8 mouse cellular contexts compared by ENCODE assay signal in genomic region chr2:105333976-105334713, GRCm38 (mm10).
DNase-seq lines count a peak whose midpoint lies in the region; ATAC-seq lines count a peak whose summit lies in the region.

No protein-coding gene starts in this region.

- peak; percentile 8 to 18 for DNase-seq in spleen, postnatal 10 days (ENCODE audit: low spot score in 2 of 2)
- no peak for DNase-seq in spleen, postnatal 4 days (ENCODE audit: low spot score in 2 of 2)
- peak; percentile 58 for DNase-seq in brain, embryonic 18.5 days (ENCODE audit: low read depth, low spot score)
- peak; percentile 92 for DNase-seq in forebrain, embryonic 14.5 days (ENCODE audit: low spot score)
- DNase-seq in left cerebral cortex, postnatal 10 days (ENCODE audit: extremely low spot score in 1 of 2, low spot score in 2 of 2) = peak; percentile 34 to 61
- DNase-seq in midbrain, embryonic 10.5 days (ENCODE audit: low spot score) = peak; percentile 61
- peak; percentile 51 for DNase-seq in splenic B cell, adult 2 months (ENCODE audit: low read depth, low spot score)

- 0 out of 2 replicates have a peak overlapping the region, but pooled peaks have one; percentile 53 for H3K27ac ChIP-seq in forebrain, embryonic 14.5 days (ENCODE audit: low read depth, low read length)
- no peak overlapping the region for H3K27ac ChIP-seq in intestine, embryonic 15.5 days
- H3K27ac ChIP-seq in midbrain, embryonic 10.5 days (replicated peaks) = no peak overlapping the region

- intact Hi-C loops in left cerebral cortex, postnatal 10 days (cut with DNase I) = loop anchor here (2.0 to 10.0 kb wide), 4 partner anchors 95 to 981 kb away; no protein-coding TSS in a partner anchor

- no peak overlapping the region; the same call in 1 of the 2 replicates for H3K9ac ChIP-seq in forebrain, embryonic 14.5 days (ENCODE audit: low read length)
- no peak overlapping the region for H3K9ac ChIP-seq in intestine, embryonic 15.5 days

- ATAC-seq in forebrain, embryonic 14.5 days = peak; percentile 68
- peak; percentile 75 for ATAC-seq in intestine, embryonic 15.5 days

- WGBS in forebrain, embryonic 14.5 days = 10% methylated on average over 10 of the region's 10 CpGs
- 49% methylated on average over 10 of the region's 10 CpGs for WGBS in intestine, embryonic 15.5 days
- 49% methylated on average over 10 of the region's 10 CpGs for WGBS in midbrain, embryonic 10.5 days

- 0 out of 2 replicates have a peak, but pooled peaks cover 4% of the 10 kb centered on the region for H3K27me3 ChIP-seq in forebrain, embryonic 14.5 days (replicated peaks; ENCODE audit: control insufficient read depth, insufficient read depth, low read length)
- H3K27me3 ChIP-seq in intestine, embryonic 15.5 days (replicated peaks) = no peaks in the 10 kb centered on the region
- peaks cover 25% of the 10 kb centered on the region for H3K27me3 ChIP-seq in midbrain, embryonic 10.5 days (ENCODE audit: low read depth, poor library complexity, severe bottlenecking)
- H3K27me3 ChIP-seq in splenic B cell, adult 2 months (ENCODE audit: control insufficient read depth, insufficient read depth, low read length, poor library complexity, severe bottlenecking) = no peaks in the 10 kb centered on the region; the same call in 1 of the 2 replicates

- peak overlapping the region; percentile 8; the same call in 1 of the 2 replicates for H3K4me2 ChIP-seq in forebrain, embryonic 14.5 days (ENCODE audit: low read length)
- no peak overlapping the region for H3K4me2 ChIP-seq in intestine, embryonic 15.5 days (replicated peaks)

- H3K36me3 ChIP-seq in forebrain, embryonic 14.5 days (ENCODE audit: control insufficient read depth, insufficient read depth, low read length) = no peaks in the 10 kb centered on the region
- no peaks in the 10 kb centered on the region for H3K36me3 ChIP-seq in intestine, embryonic 15.5 days
- no peaks in the 10 kb centered on the region for H3K36me3 ChIP-seq in midbrain, embryonic 10.5 days
- H3K36me3 ChIP-seq in splenic B cell, adult 2 months (ENCODE audit: control insufficient read depth, insufficient read depth, low read length, poor library complexity, severe bottlenecking) = no peaks in the 10 kb centered on the region

- H3K4me1 ChIP-seq in forebrain, embryonic 14.5 days (ENCODE audit: control insufficient read depth, insufficient read depth, low read length) = peaks cover 10% of the 10 kb centered on the region
- no peaks in the 10 kb centered on the region for H3K4me1 ChIP-seq in intestine, embryonic 15.5 days (replicated peaks)
- H3K4me1 ChIP-seq in midbrain, embryonic 10.5 days = peaks cover 23% of the 10 kb centered on the region

- H3K9me3 ChIP-seq in forebrain, embryonic 14.5 days (replicated peaks; ENCODE audit: control insufficient read depth, low read length) = no peaks in the 10 kb centered on the region
- no peaks in the 10 kb centered on the region for H3K9me3 ChIP-seq in intestine, embryonic 15.5 days
- no peaks in the 10 kb centered on the region for H3K9me3 ChIP-seq in midbrain, embryonic 10.5 days (replicated peaks)

- H3K4me3 ChIP-seq in forebrain, embryonic 14.5 days (ENCODE audit: low read depth, low read length) = no peak overlapping the region
- no peak overlapping the region for H3K4me3 ChIP-seq in intestine, embryonic 15.5 days (replicated peaks)
- no peak overlapping the region for H3K4me3 ChIP-seq in midbrain, embryonic 10.5 days

Comparison
In these comparisons a context has a peak if more than half of its experiments do, and no peak if none do; other contexts are left out.
1. DNase-seq: peak in spleen, postnatal 10 days (2 of 2), brain, embryonic 18.5 days (single experiment), forebrain, embryonic 14.5 days (single experiment), left cerebral cortex, postnatal 10 days (2 of 2), midbrain, embryonic 10.5 days (single experiment) and splenic B cell, adult 2 months (single experiment); none in spleen, postnatal 4 days (0 of 2).